8 mouse cellular contexts compared by ENCODE assay signal in genomic region chr12:109393326-109393725, GRCm38 (mm10). TPM values are rescaled to one million over a fixed set of nuclear protein-coding genes. Genes with fewer than 3 reads are reported as not detected.
DNase-seq lines count a peak whose midpoint lies in the region; ATAC-seq and TF ChIP-seq lines count a peak whose summit lies in the region.
"Had no signal": no experiment of that assay in that cellular context is flagged by ENCODE, and none has a peak within 500 bp of the region (broad histone marks: within the 10 kb centered on the region; RNA-seq: fewer than 3 reads in every experiment).

No protein-coding gene starts in this region.

- no peak overlapping the region for H3K9ac ChIP-seq in neural tube, embryonic 11.5 days (ENCODE audit: low read length)
- 0 out of 2 replicates have a peak overlapping the region, but pooled peaks have one; percentile 18 for H3K9ac ChIP-seq in forebrain, embryonic 13.5 days
- H3K9ac ChIP-seq in limb, embryonic 12.5 days (replicated peaks): no peak overlapping the region
- H3K9ac ChIP-seq: liver, embryonic 15.5 days had no signal

- TF ChIP-seq CTCF in olfactory bulb, adult 2 months (IDR thresholded peaks at IDR 0.05; ENCODE audit: insufficient read depth, low read depth, low read length): no peak

- no peak for TF ChIP-seq POLR2A in olfactory bulb, adult 2 months (IDR thresholded peaks at IDR 0.05; ENCODE audit: insufficient read depth, low read depth, low read length)

- ATAC-seq in neural tube, embryonic 11.5 days (ENCODE audit: insufficient read depth, low FRiP score, low TSS enrichment): no peak
- peak; percentile 9; the same call in 1 of the 2 replicates for ATAC-seq in forebrain, embryonic 13.5 days
- no peak for ATAC-seq in limb, embryonic 12.5 days (ENCODE audit: insufficient number of reproducible peaks, insufficient read depth, low FRiP score, low TSS enrichment, low read depth)
- ATAC-seq in CD4-positive, CD25-positive, alpha-beta regulatory T cell, adult 4 months: no peak

- 0 out of 2 replicates have a peak overlapping the region, but pooled peaks have one; percentile 17 for H3K4me2 ChIP-seq in neural tube, embryonic 11.5 days (ENCODE audit: low read depth)
- H3K4me2 ChIP-seq in forebrain, embryonic 13.5 days: peak overlapping the region; percentile 46
- H3K4me2 ChIP-seq in limb, embryonic 12.5 days: peak overlapping the region; percentile 39
- H3K4me2 ChIP-seq: liver, embryonic 15.5 days had no signal

- DNase-seq in neural tube, embryonic 11.5 days (ENCODE audit: low spot score): no peak
- no peak for DNase-seq in neural tube, embryonic 10.5 days (ENCODE audit: extremely low spot score, low spot score)
- no peak for DNase-seq in cerebellum, adult 9-10 months

- no peak overlapping the region for H3K4me3 ChIP-seq in neural tube, embryonic 11.5 days (ENCODE audit: low read depth, low read length)
- no peak overlapping the region for H3K4me3 ChIP-seq in forebrain, embryonic 13.5 days
- no peak overlapping the region for H3K4me3 ChIP-seq in limb, embryonic 12.5 days (replicated peaks)
- H3K4me3 ChIP-seq in olfactory bulb, adult 2 months (ENCODE audit: insufficient read depth, low read depth, low read length): no peak overlapping the region
- H3K4me3 ChIP-seq: liver, embryonic 15.5 days had no signal

- peaks cover 3% of the 10 kb centered on the region; the same call in 1 of the 2 replicates for H3K4me1 ChIP-seq in neural tube, embryonic 11.5 days (ENCODE audit: control insufficient read depth, insufficient read depth, low read length)
- H3K4me1 ChIP-seq in forebrain, embryonic 13.5 days: peaks cover 33% of the 10 kb centered on the region
- H3K4me1 ChIP-seq in limb, embryonic 12.5 days (replicated peaks): peaks cover 23% of the 10 kb centered on the region
- peaks cover 38% of the 10 kb centered on the region for H3K4me1 ChIP-seq in olfactory bulb, adult 2 months (ENCODE audit: control insufficient read depth, insufficient read depth, low read length)
- H3K4me1 ChIP-seq: liver, embryonic 15.5 days had no signal

- 53% methylated on average over 8 of the region's 8 CpGs for WGBS in neural tube, embryonic 11.5 days
- WGBS in forebrain, embryonic 13.5 days: 14% methylated on average over 8 of the region's 8 CpGs
- WGBS in limb, embryonic 12.5 days: 45% methylated on average over 8 of the region's 8 CpGs
- WGBS in olfactory bulb, adult 2 months: 18% methylated on average over 8 of the region's 8 CpGs

- H3K27me3 ChIP-seq in neural tube, embryonic 11.5 days (ENCODE audit: control insufficient read depth, insufficient read depth, low read length): no peaks in the 10 kb centered on the region
- peaks cover 4% of the 10 kb centered on the region; the same call in 1 of the 2 replicates for H3K27me3 ChIP-seq in forebrain, embryonic 13.5 days
- peaks cover 15% of the 10 kb centered on the region for H3K27me3 ChIP-seq in limb, embryonic 12.5 days

- H3K36me3 ChIP-seq in neural tube, embryonic 11.5 days (ENCODE audit: control insufficient read depth, insufficient read depth, low read length): no peaks in the 10 kb centered on the region
- no peaks in the 10 kb centered on the region for H3K36me3 ChIP-seq in forebrain, embryonic 13.5 days (ENCODE audit: poor library complexity, severe bottlenecking)
- no peaks in the 10 kb centered on the region for H3K36me3 ChIP-seq in limb, embryonic 12.5 days
- H3K36me3 ChIP-seq: liver, embryonic 15.5 days had no signal

- no peak overlapping the region for H3K27ac ChIP-seq in neural tube, embryonic 11.5 days (ENCODE audit: low read depth, low read length)
- H3K27ac ChIP-seq in forebrain, embryonic 13.5 days: peak overlapping the region; percentile 63
- no peak overlapping the region for H3K27ac ChIP-seq in limb, embryonic 12.5 days
- H3K27ac ChIP-seq in olfactory bulb, adult 2 months (ENCODE audit: insufficient read depth, low read depth, low read length): peak overlapping the region; percentile 55
- H3K27ac ChIP-seq: liver, embryonic 15.5 days had no signal

- H3K9me3 ChIP-seq in neural tube, embryonic 11.5 days (ENCODE audit: control insufficient read depth, low read length): no peaks in the 10 kb centered on the region
- no peaks in the 10 kb centered on the region for H3K9me3 ChIP-seq in forebrain, embryonic 13.5 days (replicated peaks)
- H3K9me3 ChIP-seq in limb, embryonic 12.5 days: no peaks in the 10 kb centered on the region
- H3K9me3 ChIP-seq: liver, embryonic 15.5 days had no signal

RNA-seq across cellular contexts. Expression of gene Dlk1, which starts 59.3 kb away (rescaled TPM):
- 112 and 120 TPM in 2 replicates for polyA plus RNA-seq in neural tube, embryonic 11.5 days (2014; fragmentation: Nextera tagmentation; extraction: Ambion mirVana)
- 69.3 and 118 TPM in 2 replicates for polyA plus RNA-seq in forebrain, embryonic 13.5 days (2015; fragmentation: Nextera tagmentation; extraction: Ambion mirVana)
- polyA plus RNA-seq in limb, embryonic 12.5 days (2016; fragmentation: Nextera tagmentation; extraction: Ambion mirVana): 120 and 148 TPM in 2 replicates
- polyA plus RNA-seq in olfactory bulb, adult 2 months (2012; ENCODE audit: insufficient read depth, insufficient read length, low replicate concordance, missing spikeins): not detected in 2 replicates
- not detected for polyA plus RNA-seq in CD4-positive, CD25-positive, alpha-beta regulatory T cell, adult 4 months (2017; shearing (Covaris generic))

Comparison
In these comparisons a context has a peak if more than half of its experiments do, and no peak if none do; other contexts are left out.
1. H3K27ac ChIP-seq: peak in forebrain, embryonic 13.5 days (single experiment) and olfactory bulb, adult 2 months (single experiment); none in neural tube, embryonic 11.5 days (single experiment) and limb, embryonic 12.5 days (single experiment).
2. RNA of gene Dlk1, which starts 59.3 kb away (polyA plus RNA-seq): 120 to 148 TPM in limb, embryonic 12.5 days, 112 to 120 TPM in neural tube, embryonic 11.5 days and 69.3 to 118 TPM in forebrain, embryonic 13.5 days; not detected in CD4-positive, CD25-positive, alpha-beta regulatory T cell, adult 4 months and not detected in olfactory bulb, adult 2 months; every median in the first group is over 10 times any median in the second.
3. Peak in every context shown above with its lines, with median percentiles within 50 percentile points of each other: H3K4me2 ChIP-seq.